Mouse (Mus musculus) liver, postnatal 0 days (tissue): Measurements from ENCODE around the gene Ubl7. TPM values are rescaled to one million over a fixed set of nuclear protein-coding genes. Genes with fewer than 3 reads are reported as not detected.
A peak's percentile ranks its signal among the peaks of the same experiment; 100 is the strongest.

Source experiments
- ATAC-seq: fragments of 200-750 bp; cut with Nextera tagmentation; 2 replicates; pipeline ENCODE4 v1.8.0; 2017; ENCODE audit warnings: mild to moderate bottlenecking, moderate library complexity
- DNase-seq: peaks from one replicate; pipeline ENCODE4 v3.0.0-alpha.2; 2016
- H3K27ac ChIP-seq: fragments of 300-500 bp; sonication (generic); 2 replicates; pipeline ENCODE4 v1.5.1; 2014; ENCODE audit warnings: antibody characterized with exemption, moderate library complexity, mild to moderate bottlenecking, low read depth
- H3K27me3 ChIP-seq: fragments of 300-500 bp; sonication (generic); 2 replicates; pipeline ENCODE4 v1.6.1; 2014; ENCODE audit warnings: low read length, control low read depth, mixed read lengths; ENCODE audit not compliant: insufficient read depth
- H3K36me3 ChIP-seq: fragments of 300-500 bp; sonication (generic); replicated peaks from 2 replicates; pipeline ENCODE4 v1.6.1; 2014; ENCODE audit warnings: mild to moderate bottlenecking, control low read depth, low read length, moderate library complexity, mixed read lengths; ENCODE audit not compliant: insufficient read depth
- H3K4me1 ChIP-seq: fragments of 300-500 bp; sonication (generic); 2 replicates; pipeline ENCODE4 v1.6.1; 2014; ENCODE audit warnings: antibody characterized with exemption, mild to moderate bottlenecking, control low read depth; ENCODE audit not compliant: insufficient read depth
- H3K4me2 ChIP-seq: fragments of 300-500 bp; sonication (generic); 2 replicates; pipeline ENCODE4 v1.6.1; 2014; ENCODE audit warnings: low read depth, mild to moderate bottlenecking, low read length, moderate library complexity, mixed read lengths
- H3K4me3 ChIP-seq: fragments of 300-500 bp; sonication (generic); 2 replicates; pipeline ENCODE4 v1.5.1; 2014; ENCODE audit warnings: low read depth, low read length
- H3K9ac ChIP-seq: fragments of 300-500 bp; sonication (generic); replicated peaks from 2 replicates; pipeline ENCODE4 v1.6.1; 2014; ENCODE audit warnings: mild to moderate bottlenecking, moderate library complexity
- H3K9me3 ChIP-seq: fragments of 300-500 bp; sonication (generic); 2 replicates; pipeline ENCODE4 v1.6.1; 2016; ENCODE audit warnings: mild to moderate bottlenecking, control low read depth, low read length, mixed read lengths
- CTCF ChIP-seq: sonication (generic); IDR thresholded peaks from 2 replicates; pipeline ENCODE4 v1.5.1; 2016; ENCODE audit warnings: antibody characterized with exemption, low read depth
- EP300 ChIP-seq: IDR thresholded peaks from 2 replicates; pipeline ENCODE4 v1.6.1; 2016; ENCODE audit warnings: antibody characterized with exemption, low read depth, mild to moderate bottlenecking
- WGBS: fragments of 180-500 bp; shearing (Covaris S2); extraction: QIAGEN DNeasy Blood & Tissue Kit; methylation state at CpG from one replicate; pipeline ENCODE4 v1.1.7; 2014; ENCODE audit not compliant: insufficient replicate concordance; 5-methylcytosine and 5-hydroxymethylcytosine counted together
- polyA plus RNA-seq: library from polyadenylated mRNA; unstranded; fragments of >200 nt; fragmentation: Nextera tagmentation; extraction: Ambion mirVana; gene quantifications from 2 replicates; pipeline ENCODE4 v1.2.1, GENCODE M21; 2015

Gene Ubl7
- polyA plus RNA-seq, 1 experiment from 2014 or later = 51.2 TPM

DNA sequence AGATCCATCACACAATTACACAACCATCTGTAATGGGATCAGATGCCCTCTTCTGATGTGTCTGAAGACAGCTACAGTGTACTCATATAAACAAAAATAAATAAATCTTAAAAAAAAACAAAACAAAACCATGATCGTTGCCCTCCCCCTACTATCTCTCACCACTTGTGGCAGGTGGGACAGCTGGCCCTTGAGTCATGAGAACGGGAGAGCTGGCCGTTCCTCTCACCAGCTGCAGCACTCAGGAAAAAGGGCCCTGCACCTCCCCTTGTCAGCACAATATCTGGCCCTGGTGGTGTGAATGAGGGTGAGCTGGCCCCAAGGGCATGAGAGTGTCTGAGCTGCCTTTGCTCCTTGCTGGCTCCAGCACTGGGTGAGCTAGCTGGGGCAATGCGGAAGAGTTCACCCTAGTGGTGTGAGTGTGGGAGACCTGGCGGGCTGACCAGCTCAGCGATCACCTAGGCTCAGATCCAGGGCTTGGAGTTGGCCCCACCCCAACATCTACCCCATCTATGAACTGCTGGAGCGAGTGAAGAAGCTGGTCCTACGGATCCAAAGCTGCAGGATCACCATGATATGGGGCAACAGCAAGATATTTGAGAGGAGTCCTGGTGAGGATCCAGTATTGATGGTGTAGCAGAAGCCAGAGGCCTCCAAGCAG is 7.1 kb upstream of the Ubl7 start:
- TF ChIP-seq CTCF (0 out of 2 replicates have a peak, but pooled peaks have one; percentile 7), EP300 (no peak)
- Histone ChIP-seq H3K4me3 (no peak overlapping the region), H3K27me3 (no peaks in the 10 kb centered on the region), H3K4me1 (peaks cover 6% of the 10 kb centered on the region; the same call in 1 of the 2 replicates), H3K27ac (no peak overlapping the region), H3K9ac (no peak overlapping the region), H3K9me3 (no peaks in the 10 kb centered on the region), H3K36me3 (no peaks in the 10 kb centered on the region), H3K4me2 (no peak overlapping the region)
- ATAC-seq = 0 out of 2 replicates have a peak, but pooled peaks have one; percentile 12
- DNase-seq = no peak
- 62% methylated on average over 8 of the region's 8 CpGs for WGBS

DNA sequence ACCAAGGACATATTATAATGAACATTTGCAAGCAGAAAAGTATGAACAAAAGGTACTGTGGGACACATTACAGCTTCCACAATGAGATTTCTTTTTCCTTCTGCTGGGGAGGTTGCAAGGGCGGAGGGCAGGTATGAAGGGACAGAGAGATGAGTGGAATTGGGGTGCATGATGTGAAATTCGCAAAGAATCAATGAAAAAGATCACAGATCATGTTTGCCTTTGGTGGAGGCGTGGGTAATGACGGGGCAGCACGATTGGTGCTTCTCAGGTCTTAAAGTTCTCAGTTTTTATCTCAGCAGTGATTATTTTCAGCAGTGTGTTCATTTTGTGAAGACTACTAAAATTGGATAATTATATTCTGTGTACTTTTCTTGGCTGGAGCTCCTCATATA is 6.5 kb upstream of the Ubl7 start:
- H3K27ac ChIP-seq = no peak overlapping the region
- WGBS = 58% methylated on average over 5 of the region's 5 CpGs
- peak; percentile 66; the same call in 1 of the 2 replicates for ATAC-seq

DNA sequence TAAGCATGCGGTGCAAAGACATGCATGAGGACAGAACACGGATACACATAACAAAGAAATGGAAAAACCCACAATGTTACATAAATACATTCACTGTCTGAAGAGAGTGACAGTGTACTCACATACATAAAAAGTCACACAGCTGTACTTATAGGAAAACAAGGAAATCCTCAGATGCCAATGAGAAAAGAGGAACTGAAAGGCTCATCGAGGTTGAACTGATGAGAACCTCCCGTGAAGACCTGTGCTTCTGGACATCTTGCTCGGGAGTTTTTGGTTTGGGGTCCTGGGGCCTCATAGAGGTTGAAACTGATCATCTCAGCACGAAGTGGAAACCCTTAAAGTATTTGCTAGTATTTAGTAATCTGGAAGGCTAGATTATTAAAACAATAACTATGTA is 3.6 kb upstream of the Ubl7 start:
- no peak for ATAC-seq
- Histone ChIP-seq H3K9me3 (no peaks in the 10 kb centered on the region), H3K4me2 (no peak overlapping the region), H3K36me3 (no peaks in the 10 kb centered on the region), H3K4me3 (no peak overlapping the region), H3K27ac (peak overlapping the region; percentile 31; the same call in 1 of the 2 replicates), H3K9ac (no peak overlapping the region), H3K4me1 (peaks cover 11% of the 10 kb centered on the region), H3K27me3 (no peaks in the 10 kb centered on the region)
- DNase-seq = no peak
- TF ChIP-seq EP300 (no peak), CTCF (no peak)
- 41% methylated on average over 6 of the region's 6 CpGs for WGBS

More for the DNA sequence above, 6.5 kb upstream of the Ubl7 start:
- H3K27me3 ChIP-seq = no peaks in the 10 kb centered on the region
- H3K9me3 ChIP-seq = no peaks in the 10 kb centered on the region
- TF ChIP-seq EP300 = no peak
- no peak for TF ChIP-seq CTCF
- no peak overlapping the region for H3K4me3 ChIP-seq
- H3K4me1 ChIP-seq = peaks cover 6% of the 10 kb centered on the region; the same call in 1 of the 2 replicates
- no peak overlapping the region for H3K4me2 ChIP-seq
- H3K36me3 ChIP-seq = no peaks in the 10 kb centered on the region
- no peak overlapping the region for H3K9ac ChIP-seq
- DNase-seq = no peak

DNA sequence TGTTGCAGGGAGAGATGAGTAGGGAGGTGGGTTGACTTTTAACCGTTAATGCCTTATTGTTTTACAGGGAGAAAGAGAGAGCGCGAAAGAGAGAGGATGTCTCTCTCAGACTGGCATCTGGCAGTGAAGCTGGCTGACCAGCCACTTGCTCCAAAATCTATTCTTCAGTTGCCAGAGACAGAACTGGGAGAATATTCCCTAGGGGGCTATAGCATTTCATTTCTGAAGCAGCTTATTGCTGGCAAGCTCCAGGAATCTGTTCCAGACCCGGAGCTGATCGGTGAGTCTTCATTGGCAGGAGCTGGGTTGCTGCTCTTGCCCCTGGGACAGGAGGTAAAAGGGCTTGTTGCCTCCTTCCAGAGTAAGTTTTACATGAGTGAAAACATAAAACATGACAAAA is 1.8 kb downstream of the Ubl7 start:
- TF ChIP-seq EP300 (no peak), CTCF (no peak)
- Histone ChIP-seq H3K36me3 (peaks cover 20% of the 10 kb centered on the region), H3K9ac (no peak overlapping the region), H3K27me3 (no peaks in the 10 kb centered on the region), H3K9me3 (no peaks in the 10 kb centered on the region), H3K4me3 (no peak overlapping the region), H3K4me1 (peaks cover 9% of the 10 kb centered on the region), H3K27ac (no peak overlapping the region), H3K4me2 (no peak overlapping the region)
- DNase-seq = no peak
- 94% methylated on average over 5 of the region's 5 CpGs for WGBS
- ATAC-seq = no peak

DNA sequence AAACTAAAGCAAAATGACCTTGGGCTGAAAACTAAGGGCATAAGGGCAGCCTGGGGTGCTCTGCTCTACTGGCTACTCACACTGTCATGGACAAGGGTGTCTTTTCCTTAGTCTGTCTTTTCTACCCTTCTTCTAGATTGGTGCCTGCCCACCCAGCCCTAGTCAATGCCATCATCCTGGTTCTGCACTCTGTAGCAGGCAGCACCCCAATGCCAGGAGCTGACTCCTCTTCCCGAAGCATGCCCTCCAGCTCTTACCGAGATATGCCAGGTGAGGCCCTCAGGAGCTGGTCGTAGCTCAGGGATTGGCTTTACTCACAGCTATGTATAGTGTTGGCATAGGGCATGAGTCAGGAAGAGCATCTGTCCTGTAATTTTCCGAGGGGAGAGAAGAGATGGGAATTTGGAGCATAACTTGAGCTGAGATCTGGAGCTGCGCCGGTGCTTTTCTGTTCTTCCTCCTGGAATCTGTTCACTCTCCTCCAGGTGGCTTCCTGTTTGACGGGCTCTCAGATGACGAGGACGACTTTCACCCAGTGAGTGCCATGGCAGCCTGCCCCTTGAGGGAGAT is 10.8 kb downstream of the Ubl7 start:
- Histone ChIP-seq H3K4me1 (no peaks in the 10 kb centered on the region), H3K9ac (no peak overlapping the region), H3K4me3 (no peak overlapping the region), H3K4me2 (no peak overlapping the region), H3K9me3 (no peaks in the 10 kb centered on the region), H3K27me3 (no peaks in the 10 kb centered on the region), H3K36me3 (peaks cover 63% of the 10 kb centered on the region), H3K27ac (no peak overlapping the region)
- ATAC-seq = no peak
- TF ChIP-seq CTCF (no peak), EP300 (no peak)
- 92% methylated on average over 9 of the region's 9 CpGs for WGBS
- no peak for DNase-seq

DNA sequence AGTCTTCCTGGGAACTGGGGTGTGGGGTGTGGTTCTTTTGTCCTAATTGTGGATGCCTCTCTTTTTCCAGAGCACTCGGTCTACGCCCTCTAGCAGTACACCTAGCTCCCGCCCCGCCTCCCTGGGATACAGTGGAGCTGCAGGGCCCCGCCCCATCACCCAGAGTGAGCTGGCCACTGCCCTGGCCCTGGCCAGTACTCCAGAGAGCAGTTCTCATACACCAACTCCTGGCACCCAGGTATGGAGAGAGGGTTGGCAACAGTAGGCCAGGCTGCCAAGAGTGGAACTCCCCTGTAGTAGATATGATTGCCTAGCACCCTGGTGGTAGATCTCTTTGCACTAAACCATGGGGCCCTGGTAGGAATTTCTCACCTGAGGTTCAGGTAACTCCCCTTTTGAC is 11.6 kb downstream of the Ubl7 start:
- WGBS = 97% methylated on average over 5 of the region's 5 CpGs
- ATAC-seq = no peak
- Histone ChIP-seq H3K4me2 (no peak overlapping the region), H3K9ac (no peak overlapping the region), H3K27ac (no peak overlapping the region), H3K4me3 (no peak overlapping the region), H3K9me3 (no peaks in the 10 kb centered on the region), H3K4me1 (no peaks in the 10 kb centered on the region; the same call in 1 of the 2 replicates), H3K36me3 (peaks cover 66% of the 10 kb centered on the region), H3K27me3 (no peaks in the 10 kb centered on the region)
- TF ChIP-seq EP300 (no peak), CTCF (no peak)
- no peak for DNase-seq
